Mouse (Mus musculus): Measurements from ENCODE around the gene Myrfl.

DNA sequence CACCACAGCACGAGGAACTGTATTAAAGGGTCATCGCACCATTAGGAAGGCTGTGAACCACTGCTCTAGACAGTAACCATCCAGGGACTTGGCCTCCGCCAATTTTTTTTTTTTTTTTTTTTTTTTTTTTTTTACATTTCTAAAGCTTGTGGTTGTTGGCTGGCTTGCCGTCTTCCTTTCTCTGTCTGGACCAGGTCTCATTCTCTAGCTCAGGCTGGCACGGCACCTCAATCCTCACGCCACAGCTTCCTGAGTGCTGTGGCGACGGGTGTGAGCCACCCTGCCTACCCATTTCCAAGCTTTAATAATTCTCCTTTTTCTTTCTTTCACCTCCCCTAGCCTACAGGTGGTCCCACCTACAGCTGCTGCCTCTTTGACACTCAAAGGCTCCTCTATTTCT lies 158.2 kb downstream of the Myrfl start:
- no peak for TF ChIP-seq CTCF (IDR thresholded peaks at IDR 0.05; ENCODE audit: borderline replicate concordance, control insufficient read depth, extremely low read depth, insufficient read depth, low read length, poor library complexity)
- no peak for TF ChIP-seq POLR2A (IDR thresholded peaks at IDR 0.05; ENCODE audit: control insufficient read depth, extremely low read depth, insufficient read depth, low read length, poor library complexity)
